Mouse (Mus musculus) B cell, adult 67 days (primary cell): ENCODE results near the gene Wapl. TPM values are rescaled to one million over a fixed set of nuclear protein-coding genes. Genes with fewer than 3 reads are reported as not detected.

Experiments
- total RNA-seq, 2 experiments: library from RNA; stranded (reverse); gene quantifications; 4 replicates each; pipeline ENCODE4 v1.2.4; 2023

Gene Wapl
- total RNA-seq = 10 to 100 TPM; 63.4 to 68.5 TPM

GRCm38 (mm10) chr14:34673395-34674228 lies at the start of gene Wapl:
TSS of gene Wapl (plus strand) at chr14:34673928.

Other genes starting within 250 kb of the Wapl start
- gene Bmpr1a, start 170.6 kb upstream of the Wapl start, total RNA-seq = not detected
- gene 9230112D13Rik, start 151.1 kb upstream of the Wapl start, total RNA-seq = not detected
- gene Ldb3, start 85.2 kb upstream of the Wapl start, total RNA-seq = not detected
- gene Opn4, start 73.8 kb upstream of the Wapl start, total RNA-seq = not detected
- gene Grid1, start 146.2 kb downstream of the Wapl start, total RNA-seq = not detected